Mouse (Mus musculus) ES-E14 (cell line): Measurements from ENCODE around the gene Nos1.

Experiments used
- CHD2 ChIP-seq: IDR thresholded peaks from 2 replicates; pipeline ENCODE4 v1.6.1; 2014; ENCODE audit warnings: mild to moderate bottlenecking, low read depth, low read length, inconsistent platforms
- HCFC1 ChIP-seq: IDR thresholded peaks from 2 replicates; pipeline ENCODE4 v1.6.1; 2012; ENCODE audit warnings: low read length, inconsistent platforms, borderline replicate concordance; ENCODE audit not compliant: insufficient read depth
- MAFK ChIP-seq: IDR thresholded peaks from 2 replicates; pipeline ENCODE4 v1.6.1; 2014; ENCODE audit warnings: mild to moderate bottlenecking, low read depth, low read length, inconsistent platforms; ENCODE audit not compliant: insufficient read depth
- ZC3H11A ChIP-seq: IDR thresholded peaks from 2 replicates; pipeline ENCODE4 v1.6.1; 2012; ENCODE audit warnings: low read depth, mild to moderate bottlenecking, inconsistent platforms, low read length, borderline replicate concordance
- ZNF384 ChIP-seq: IDR thresholded peaks from 2 replicates; pipeline ENCODE4 v1.6.1; 2012; ENCODE audit warnings: low read depth, low read length, inconsistent platforms

- no peak for TF ChIP-seq CHD2
- no peak for TF ChIP-seq MAFK
- TF ChIP-seq HCFC1 = no peak
- TF ChIP-seq ZNF384 = no peak
- no peak for TF ChIP-seq ZC3H11A
Observed at GRCm38 (mm10) chr5:117954429-117954828, 173.6 kb downstream of the Nos1 start.
